Mouse (Mus musculus) ovary, adult 2 months (tissue): ENCODE measurements around the gene Gm20905. TPM values are rescaled to one million over a fixed set of nuclear protein-coding genes. Genes with fewer than 3 reads are reported as not detected.

Experiments
- polyA plus RNA-seq: library from polyadenylated mRNA; depleted of rRNA; stranded (reverse); fragments of >200 nt; gene quantifications from 2 replicates; pipeline ENCODE4 v1.2.3, GENCODE M21; 2012; rRNA removed

Gene Gm20905
- polyA plus RNA-seq, result not detected in 2 replicates

GRCm38 (mm10) chrY:37259503-37259902, at the start of gene Gm20905:
TSS of gene Gm20905 (minus strand) at chrY:37259603.

